Mouse (Mus musculus) stomach, postnatal 0 days (tissue): Measurements from ENCODE around the gene Pced1a.

Experiments used
- CTCF ChIP-seq: IDR thresholded peaks from 2 replicates; pipeline ENCODE4 v1.5.1; 2016; ENCODE audit warnings: antibody characterized with exemption, low read depth, mild to moderate bottlenecking, moderate library complexity
- EP300 ChIP-seq: optimal IDR thresholded peaks from 2 replicates; pipeline ENCODE3; 2016; ENCODE audit warnings: antibody characterized with exemption

DNA sequence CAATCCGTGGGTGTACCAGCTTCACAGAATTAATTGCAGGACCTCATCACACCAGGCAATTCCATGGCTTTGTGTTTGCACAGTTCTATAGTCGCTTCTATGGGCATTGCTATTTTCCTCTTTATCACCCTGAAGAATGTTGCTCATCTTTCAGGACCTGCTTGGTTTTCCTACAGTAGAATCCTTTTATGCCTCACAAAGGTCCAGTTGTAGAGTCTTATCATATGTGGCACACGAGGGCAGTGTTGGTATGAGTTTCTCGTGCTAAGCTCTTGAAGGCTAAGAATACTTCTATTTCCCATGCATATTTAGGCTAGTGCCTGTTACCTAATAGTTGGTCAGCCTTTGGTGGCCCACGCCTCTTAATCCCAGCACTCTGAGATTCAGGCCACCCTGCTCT, 611 bp upstream of the Pced1a start:
- peak; percentile 61 for TF ChIP-seq CTCF
- TF ChIP-seq EP300: no peak
